Mouse (Mus musculus) testis, adult 2 months (tissue): ENCODE results near the gene Nprl3.

Source experiments
- CTCF ChIP-seq: fragments of 200-500 bp; IDR thresholded peaks from 2 replicates; pipeline ENCODE4 v1.5.1; 2012; ENCODE audit warnings: low read depth, mild to moderate bottlenecking, inconsistent platforms, low read length, moderate library complexity; ENCODE audit not compliant: control insufficient read depth, insufficient read depth, insufficient replicate concordance
- POLR2A ChIP-seq: fragments of 200-500 bp; IDR thresholded peaks from 2 replicates; pipeline ENCODE4 v1.6.1; 2012; ENCODE audit warnings: low read depth, mild to moderate bottlenecking, inconsistent platforms, low read length, moderate library complexity; ENCODE audit not compliant: control insufficient read depth

- no peak for TF ChIP-seq POLR2A
- no peak for TF ChIP-seq CTCF
Observed at GRCm38 (mm10) chr11:32241391-32241790, 26.1 kb downstream of the Nprl3 start.
